Mouse (Mus musculus) urinary bladder, postnatal 36 days (tissue): ENCODE data around the gene Fam243.

ENCODE experiments used
- DNase-seq, 2 experiments: peaks; one replicate each; pipeline ENCODE4 v3.0.0; 2022; ENCODE audit warnings: low spot score in 2 of 2, mixed read lengths in 1 of 2

The Fam243 gene

GRCm38 (mm10) chr16:92321341-92321740 lies at the start of gene Fam243:
Gene Fam243 (minus strand): TSS chr16:92321441.
- no peak for DNase-seq

GRCm38 (mm10) chr16:92369260-92369659 lies 48.0 kb upstream of the Fam243 start:
- DNase-seq: peak; percentile 34 to 56

GRCm38 (mm10) chr16:92365477-92365876 lies 44.2 kb upstream of the Fam243 start:
- DNase-seq: no peak

GRCm38 (mm10) chr16:92360711-92361110 lies 39.5 kb upstream of the Fam243 start:
- no peak for DNase-seq

GRCm38 (mm10) chr16:92359229-92359628 lies 38.0 kb upstream of the Fam243 start, which contains the start of gene Kcne1:
Gene Kcne1 (minus strand): TSS chr16:92359468.
- DNase-seq: peak; percentile 39 to 69

GRCm38 (mm10) chr16:92358734-92359133 lies 37.5 kb upstream of the Fam243 start:
- no peak for DNase-seq

- no peak for DNase-seq
Observed at GRCm38 (mm10) chr16:92357566-92357965, 36.3 kb upstream of the Fam243 start.

- DNase-seq: no peak
Observed at GRCm38 (mm10) chr16:92357023-92357422, 35.8 kb upstream of the Fam243 start.

GRCm38 (mm10) chr16:92355982-92356381 lies 34.7 kb upstream of the Fam243 start:
- DNase-seq: no peak

GRCm38 (mm10) chr16:92355366-92355765 lies 34.1 kb upstream of the Fam243 start:
- DNase-seq: no peak

GRCm38 (mm10) chr16:92353897-92354296 lies 32.7 kb upstream of the Fam243 start:
- DNase-seq: no peak

- DNase-seq: no peak
Observed at GRCm38 (mm10) chr16:92353295-92353694, 32.1 kb upstream of the Fam243 start.

GRCm38 (mm10) chr16:92348941-92349340 lies 27.7 kb upstream of the Fam243 start:
- peak; percentile 44 to 47 for DNase-seq

GRCm38 (mm10) chr16:92346297-92346916 lies 25.2 kb upstream of the Fam243 start:
- DNase-seq: no peak

- DNase-seq: no peak
Observed at GRCm38 (mm10) chr16:92345177-92345576, 23.9 kb upstream of the Fam243 start.

GRCm38 (mm10) chr16:92340612-92341511 lies 19.6 kb upstream of the Fam243 start:
- DNase-seq: peak; percentile 57 to 69

- DNase-seq: peak; percentile 69 to 75
Observed at GRCm38 (mm10) chr16:92336280-92336679, 15.0 kb upstream of the Fam243 start.

- no peak for DNase-seq
Observed at GRCm38 (mm10) chr16:92334600-92334999, 13.4 kb upstream of the Fam243 start.

- DNase-seq: no peak
Observed at GRCm38 (mm10) chr16:92330966-92331365, 9.7 kb upstream of the Fam243 start.

- DNase-seq: no peak
Observed at GRCm38 (mm10) chr16:92327911-92328310, 6.7 kb upstream of the Fam243 start.

- no peak for DNase-seq
Observed at GRCm38 (mm10) chr16:92325062-92325406, 3.8 kb upstream of the Fam243 start.

- no peak for DNase-seq
Observed at GRCm38 (mm10) chr16:92324309-92325061, 3.2 kb upstream of the Fam243 start.
